Mouse (Mus musculus) mouse trophoblast stem cell (cell line): ENCODE results near the gene Vmn1r5.

ENCODE experiments used
- in situ Hi-C, 2 experiments: fragments of 300-500 bp; cut with MseI, MboI; formaldehyde crosslinking; loops; 2 replicates in 1 of 2; 3 replicates in 1 of 2; pipeline ENCODE4 v1.15.1; 2025

Vmn1r5 gene

GRCm38 (mm10) chr6:56969973-56970372 lies at the start of gene Vmn1r5:
Gene Vmn1r5, plus strand, starts transcription at chr6:56970273.
- in situ Hi-C loops, result no loop called here

GRCm38 (mm10) chr6:56923331-56923725 lies 46.7 kb upstream of the Vmn1r5 start:
- in situ Hi-C loops, result no loop called here

- in situ Hi-C loops, result no loop called here
Measured at GRCm38 (mm10) chr6:56923726-56924707, 46.1 kb upstream of the Vmn1r5 start, which contains the start of the genes Nt5c3 and Vmn1r4. Gene Nt5c3, minus strand, starts transcription at chr6:56923932. Gene Vmn1r4, plus strand, starts transcription at chr6:56924015.

- in situ Hi-C loops, result no loop called here
Measured at GRCm38 (mm10) chr6:56931648-56932415, 38.2 kb upstream of the Vmn1r5 start.

GRCm38 (mm10) chr6:56932464-56932863 lies 37.6 kb upstream of the Vmn1r5 start:
- in situ Hi-C loops, result no loop called here

GRCm38 (mm10) chr6:56934366-56934765 lies 35.7 kb upstream of the Vmn1r5 start:
- in situ Hi-C loops, result no loop called here

GRCm38 (mm10) chr6:56956436-56956835 lies 13.6 kb upstream of the Vmn1r5 start:
- in situ Hi-C loops, result no loop called here

- in situ Hi-C loops, result no loop called here
Measured at GRCm38 (mm10) chr6:56996943-56997342, 26.9 kb downstream of the Vmn1r5 start, which contains the start of gene Vmn1r6. Gene Vmn1r6, plus strand, starts transcription at chr6:56997243.

GRCm38 (mm10) chr6:57025224-57025623 lies 55.2 kb downstream of the Vmn1r5 start, which contains the start of gene Vmn1r7:
Gene Vmn1r7, minus strand, starts transcription at chr6:57025324.
- in situ Hi-C loops, result loop anchor here in 1 of 2 experiments (25.0 kb wide), 1 partner anchor 213 kb away; no protein-coding TSS in a partner anchor

GRCm38 (mm10) chr6:57031984-57032383 lies 61.9 kb downstream of the Vmn1r5 start, which contains the start of gene Vmn1r8:
Gene Vmn1r8, plus strand, starts transcription at chr6:57032284.
- in situ Hi-C loops, result loop anchor here in 1 of 2 experiments (25.0 kb wide), 1 partner anchor 220 kb away; no protein-coding TSS in a partner anchor

- in situ Hi-C loops, result loop anchor here in 1 of 2 experiments (25.0 kb wide), 1 partner anchor 222 kb away; no protein-coding TSS in a partner anchor
Measured at GRCm38 (mm10) chr6:57034674-57035073, 64.6 kb downstream of the Vmn1r5 start.
